Mouse (Mus musculus) thymus, postnatal 10 days (tissue): ENCODE measurements around the gene Inca1.

Experiments
- DNase-seq, 2 experiments: peaks; one replicate each; pipeline ENCODE4 v3.0.0; 2021; ENCODE audit warnings: low spot score in 2 of 2

The Inca1 gene

GRCm38 (mm10) chr11:70701984-70702733, 2.2 kb upstream of the Inca1 start:
- no peak for DNase-seq

- no peak for DNase-seq
Observed at GRCm38 (mm10) chr11:70701221-70701955, 1.4 kb upstream of the Inca1 start.

GRCm38 (mm10) chr11:70700613-70701012, 658 bp upstream of the Inca1 start:
- DNase-seq, result peak; percentile 42 to 48

- DNase-seq, result no peak
Observed at GRCm38 (mm10) chr11:70699051-70699450, 904 bp downstream of the Inca1 start.

GRCm38 (mm10) chr11:70697376-70697775, 2.6 kb downstream of the Inca1 start:
- no peak for DNase-seq

GRCm38 (mm10) chr11:70693504-70693903, 6.5 kb downstream of the Inca1 start:
- DNase-seq, result no peak

- no peak for DNase-seq
Observed at GRCm38 (mm10) chr11:70689578-70689977, 10.4 kb downstream of the Inca1 start.

- DNase-seq, result no peak
Observed at GRCm38 (mm10) chr11:70688372-70688771, 11.6 kb downstream of the Inca1 start.

GRCm38 (mm10) chr11:70687601-70688199, 12.3 kb downstream of the Inca1 start, which contains the start of gene Camta2:
TSS of gene Camta2 (minus strand) at chr11:70688105.
- peak; percentile 82 to 87 for DNase-seq

- DNase-seq, result no peak
Observed at GRCm38 (mm10) chr11:70686901-70687566, 12.9 kb downstream of the Inca1 start.

GRCm38 (mm10) chr11:70683640-70684039, 16.3 kb downstream of the Inca1 start:
- DNase-seq, result no peak

GRCm38 (mm10) chr11:70681897-70682581, 17.9 kb downstream of the Inca1 start:
- DNase-seq, result peak in 1 of 2 experiments; percentile 51

GRCm38 (mm10) chr11:70681170-70681569, 18.8 kb downstream of the Inca1 start:
- no peak for DNase-seq

- no peak for DNase-seq
Observed at GRCm38 (mm10) chr11:70679894-70680293, 20.1 kb downstream of the Inca1 start.

GRCm38 (mm10) chr11:70679361-70679760, 20.6 kb downstream of the Inca1 start:
- no peak for DNase-seq

- no peak for DNase-seq
Observed at GRCm38 (mm10) chr11:70678576-70678975, 21.4 kb downstream of the Inca1 start.

GRCm38 (mm10) chr11:70678092-70678491, 21.9 kb downstream of the Inca1 start:
- no peak for DNase-seq

- DNase-seq, result no peak
Observed at GRCm38 (mm10) chr11:70674501-70674900, 25.5 kb downstream of the Inca1 start.

- DNase-seq, result no peak
Observed at GRCm38 (mm10) chr11:70674014-70674413, 25.9 kb downstream of the Inca1 start.

- DNase-seq, result no peak
Observed at GRCm38 (mm10) chr11:70671333-70672047, 28.5 kb downstream of the Inca1 start.

- no peak for DNase-seq
Observed at GRCm38 (mm10) chr11:70670483-70670882, 29.5 kb downstream of the Inca1 start.
